Mouse (Mus musculus): ENCODE measurements around the gene Gm19684.
"Not testable (repeated sequence)": the region's sequence is repeated elsewhere in the genome, so short reads cannot be mapped to it uniquely, and the experiment has no call there.

- not testable (repeated sequence) for TF ChIP-seq CTCF (IDR thresholded peaks at IDR 0.05; ENCODE audit: low read depth, low read length); POLR2A (IDR thresholded peaks at IDR 0.05; ENCODE audit: extremely low read depth, insufficient read depth, low read length)
Measured at GRCm38 (mm10) chr17:36158264-36158663, 36.8 kb downstream of the Gm19684 start.
